Mouse (Mus musculus) bone marrow, adult 2 months (tissue): ENCODE results near the gene Dcp1a. TPM values are rescaled to one million over a fixed set of nuclear protein-coding genes. Genes with fewer than 3 reads are reported as not detected.

Source experiments
- H3K27ac ChIP-seq: fragments of 200-500 bp; 2 replicates; pipeline ENCODE4 v1.5.1; 2012; ENCODE audit warnings: low read depth, mild to moderate bottlenecking, control low read depth, inconsistent platforms, low read length; ENCODE audit not compliant: control insufficient read depth, poor library complexity, insufficient read depth
- H3K4me1 ChIP-seq: fragments of 200-500 bp; 2 replicates; pipeline ENCODE4 v1.6.1; 2011; ENCODE audit warnings: low read length; ENCODE audit not compliant: control insufficient read depth, insufficient read depth
- H3K4me3 ChIP-seq: fragments of 200-500 bp; replicated peaks from 2 replicates; pipeline ENCODE3; 2011; ENCODE audit warnings: mild to moderate bottlenecking, low read depth, low read length, control low read depth; ENCODE audit not compliant: control insufficient read depth
- CTCF ChIP-seq: fragments of 200-500 bp; IDR thresholded peaks from 2 replicates; pipeline ENCODE4 v1.5.1; 2011; ENCODE audit warnings: low read length, control low read depth; ENCODE audit not compliant: control insufficient read depth, insufficient read depth
- POLR2A ChIP-seq: fragments of 200-500 bp; IDR thresholded peaks from 2 replicates; pipeline ENCODE4 v1.6.1; 2011; ENCODE audit warnings: low read depth, mild to moderate bottlenecking, control low read depth, low read length, borderline replicate concordance; ENCODE audit not compliant: control insufficient read depth
- WGBS: fragments of 180-500 bp; shearing (Covaris S2); methylation state at CpG from one replicate; pipeline ENCODE4 v1.1.7; 2018; 5-methylcytosine and 5-hydroxymethylcytosine counted together
- polyA plus RNA-seq: library from polyadenylated mRNA; stranded (reverse); fragments of >200 nt; gene quantifications from 2 replicates; pipeline ENCODE4 v1.2.4, GENCODE M21; 2011; ENCODE audit warnings: low replicate concordance; ENCODE audit not compliant: missing spikeins, insufficient read depth, insufficient read length

The Dcp1a gene
- polyA plus RNA-seq, 1 experiment: 16.6 TPM

DNA sequence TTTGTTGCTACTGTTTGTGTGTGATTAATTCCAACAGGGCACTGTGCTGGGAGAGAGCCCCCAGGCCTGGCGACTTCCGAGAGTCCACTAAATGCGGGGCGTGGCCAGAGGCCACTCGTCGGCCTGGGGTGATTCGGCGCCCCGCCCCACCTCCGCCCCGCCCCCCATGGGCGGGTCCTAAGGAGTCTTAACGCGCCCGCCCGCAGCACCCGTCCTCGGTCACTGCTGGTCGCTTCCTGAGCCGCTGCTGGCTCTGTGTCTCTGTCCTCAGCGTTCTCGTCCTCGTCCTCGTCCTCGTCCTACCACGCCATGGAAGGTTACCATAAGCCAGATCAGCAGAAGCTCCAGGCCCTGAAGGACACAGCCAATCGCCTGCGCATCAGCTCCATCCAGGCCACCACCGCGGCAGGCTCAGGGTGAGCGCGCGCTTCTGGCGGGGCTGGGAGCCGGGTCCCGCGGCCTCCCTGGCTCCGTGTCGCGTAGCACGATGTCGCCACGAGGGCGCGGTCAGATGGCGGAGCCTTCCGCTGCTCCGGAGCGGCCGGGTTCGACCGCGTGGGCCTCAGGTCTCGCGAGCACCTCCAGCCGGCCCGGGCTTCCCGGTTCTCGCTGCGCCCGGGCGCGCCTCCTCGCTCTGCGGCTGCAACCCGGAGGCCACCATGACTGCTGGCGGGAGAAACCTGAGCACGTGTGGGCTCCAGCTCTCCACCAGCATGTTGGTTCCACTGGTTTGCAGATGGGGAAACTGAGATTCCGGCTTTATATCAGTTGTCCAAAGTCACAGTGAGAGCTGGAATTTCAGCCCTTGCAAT, 69.8 kb downstream of the Dcp1a start:
- under 1% methylated on average over 67 of the region's 69 CpGs for WGBS
- Histone ChIP-seq H3K4me3 (peak overlapping the region; percentile 93), H3K4me1 (no peaks in the 10 kb centered on the region; the same call in 1 of the 2 replicates), H3K27ac (peak overlapping the region; percentile 95)
- peak; percentile 98 for TF ChIP-seq POLR2A
- no peak for TF ChIP-seq CTCF

DNA sequence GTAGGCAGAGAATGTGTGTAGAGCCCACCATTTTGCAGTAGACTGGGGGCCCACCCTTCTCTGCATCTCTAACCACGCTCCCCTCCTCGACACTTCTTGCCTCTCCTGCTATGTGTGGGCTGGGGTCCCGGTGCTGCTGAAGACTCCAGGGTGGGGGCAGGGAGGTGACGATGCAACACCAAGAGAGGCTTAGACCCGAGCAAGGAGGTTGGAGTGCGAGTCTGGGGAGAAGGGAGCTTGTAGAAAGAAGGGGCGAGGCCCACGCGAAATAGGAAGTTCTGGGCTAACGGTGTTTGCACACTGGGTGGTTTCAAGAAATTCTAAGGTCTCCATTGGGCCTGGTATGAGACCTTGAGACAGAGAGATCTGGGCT, 70.4 kb downstream of the Dcp1a start:
- Histone ChIP-seq H3K4me1 (no peaks in the 10 kb centered on the region; the same call in 1 of the 2 replicates), H3K4me3 (peak overlapping the region; percentile 93), H3K27ac (peak overlapping the region; percentile 95)
- 0% methylated on average over 10 of the region's 10 CpGs for WGBS
- TF ChIP-seq CTCF: no peak
- no peak for TF ChIP-seq POLR2A

- Histone ChIP-seq H3K27ac (peak overlapping the region; percentile 95; the same call in 1 of the 2 replicates), H3K4me1 (no peaks in the 10 kb centered on the region; the same call in 1 of the 2 replicates), H3K4me3 (peak overlapping the region; percentile 93)
- WGBS: 18% methylated on average over 8 of the region's 8 CpGs
- TF ChIP-seq CTCF (no peak), POLR2A (no peak)
Observed at GRCm38 (mm10) chr14:30550232-30551070, 71.1 kb downstream of the Dcp1a start.

GRCm38 (mm10) chr14:30551509-30551908, 72.2 kb downstream of the Dcp1a start:
- Histone ChIP-seq H3K4me3 (peak overlapping the region; percentile 71), H3K4me1 (no peaks in the 10 kb centered on the region; the same call in 1 of the 2 replicates), H3K27ac (peak overlapping the region; percentile 52)
- TF ChIP-seq CTCF (no peak), POLR2A (no peak)
- WGBS: 55% methylated on average over 5 of the region's 5 CpGs

DNA sequence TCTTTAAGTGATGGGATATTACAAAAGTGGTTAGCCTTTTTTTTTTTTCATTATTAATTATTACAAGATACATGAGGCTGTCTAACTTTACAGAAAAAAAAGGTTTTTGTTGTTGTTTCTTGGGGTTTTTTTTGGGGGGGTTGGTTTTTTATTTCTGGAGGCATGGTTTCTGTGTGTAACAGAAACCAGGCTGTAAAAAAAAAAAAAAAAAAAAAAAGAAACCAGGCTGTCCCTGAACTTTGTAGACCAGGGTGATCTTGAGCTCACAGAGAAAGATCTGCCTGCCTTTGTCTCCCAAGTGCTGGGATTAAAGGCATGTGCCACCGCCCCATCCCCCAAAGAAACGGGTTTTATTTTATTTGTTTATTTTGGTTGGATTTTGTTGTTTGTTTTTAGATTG, 72.6 kb downstream of the Dcp1a start:
- WGBS: 83% methylated on average over 2 of the region's 2 CpGs
- Histone ChIP-seq H3K4me1 (no peaks in the 10 kb centered on the region; the same call in 1 of the 2 replicates), H3K4me3 (no peak overlapping the region), H3K27ac (no peak overlapping the region)
- no peak for TF ChIP-seq POLR2A
- no peak for TF ChIP-seq CTCF

DNA sequence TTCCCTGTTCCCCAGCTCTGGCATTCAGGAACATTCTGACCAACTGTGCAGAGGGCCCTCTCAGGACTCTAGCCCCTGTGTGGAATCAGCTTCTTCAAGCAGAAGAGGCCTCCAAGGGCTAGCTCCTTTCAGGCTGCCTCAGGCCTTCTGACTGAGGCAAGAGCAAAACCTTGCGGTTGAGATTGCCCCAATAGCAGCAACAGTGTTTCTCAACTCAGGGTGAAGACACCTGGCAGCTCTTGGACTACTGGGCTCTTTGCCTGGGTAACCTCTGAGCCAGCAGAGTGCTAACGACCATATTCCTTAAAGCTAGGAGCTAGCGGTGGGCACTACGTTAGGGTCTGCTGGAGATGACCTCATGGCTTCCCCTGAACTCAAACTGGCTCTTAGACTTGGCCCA, 73.8 kb downstream of the Dcp1a start:
- peak overlapping the region; percentile 79 for H3K27ac ChIP-seq
- peak overlapping the region; percentile 36 for H3K4me3 ChIP-seq
- TF ChIP-seq CTCF: no peak
- TF ChIP-seq POLR2A: no peak
- WGBS: 42% methylated on average over 4 of the region's 4 CpGs
- no peaks in the 10 kb centered on the region; the same call in 1 of the 2 replicates for H3K4me1 ChIP-seq

DNA sequence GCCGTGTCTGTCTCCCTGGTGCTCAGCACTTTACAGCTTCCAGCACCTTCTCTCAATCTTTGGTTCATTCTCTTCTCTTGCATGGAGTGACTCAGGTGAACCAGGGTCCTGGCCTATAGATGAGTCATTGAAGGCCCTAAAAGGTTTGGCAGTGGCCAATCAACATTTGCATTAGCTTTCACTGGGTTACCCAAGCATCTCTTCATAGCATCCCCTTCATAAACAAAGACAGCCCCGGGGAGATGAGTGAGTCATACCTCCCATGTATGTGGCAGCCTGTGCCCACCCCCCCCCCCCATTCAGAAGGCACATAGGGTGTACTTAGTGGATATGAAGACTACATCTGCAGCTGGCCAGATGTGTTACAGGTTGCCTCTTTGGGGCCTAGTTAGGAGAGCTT, 77.3 kb downstream of the Dcp1a start:
- no peak for TF ChIP-seq CTCF
- no peak for TF ChIP-seq POLR2A
- Histone ChIP-seq H3K4me3 (no peak overlapping the region), H3K27ac (no peak overlapping the region), H3K4me1 (peaks cover 2% of the 10 kb centered on the region; the same call in 1 of the 2 replicates)
- 55% methylated on average over 2 of the region's 2 CpGs for WGBS

DNA sequence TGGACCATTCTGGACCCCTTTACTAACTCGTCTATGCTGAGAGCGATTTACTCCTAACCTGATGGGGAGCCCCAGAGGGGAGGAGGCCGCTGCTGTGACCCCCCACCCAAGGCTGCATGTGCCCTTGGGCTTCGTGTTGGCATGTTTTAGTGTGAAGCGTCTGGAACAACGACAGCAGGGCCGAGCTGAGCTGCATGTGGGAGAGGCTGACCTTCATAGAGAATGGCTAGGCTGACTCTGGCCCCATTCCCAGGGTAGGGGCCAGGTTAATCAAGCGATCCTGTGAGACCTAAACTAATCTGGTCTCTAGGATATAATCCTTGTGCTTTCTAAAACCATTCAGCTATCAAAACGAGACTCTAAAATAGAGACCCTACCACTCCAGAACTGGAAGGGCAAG, 78.4 kb downstream of the Dcp1a start:
- no peak for TF ChIP-seq CTCF
- no peak overlapping the region for H3K4me3 ChIP-seq
- 84% methylated on average over 9 of the region's 9 CpGs for WGBS
- H3K4me1 ChIP-seq: peaks cover 2% of the 10 kb centered on the region; the same call in 1 of the 2 replicates
- H3K27ac ChIP-seq: no peak overlapping the region
